Mouse (Mus musculus) T-cell, adult 2 months (primary cell): Measurements from ENCODE around the gene Fkbpl.
A peak's percentile ranks its signal among the peaks of the same experiment; 100 is the strongest.

Experiments used
- DNase-seq: peaks from one replicate; pipeline ENCODE4 v3.0.0; 2022; ENCODE audit warnings: low spot score

Gene Fkbpl

GRCm38 (mm10) chr17:34648141-34648890, 3.8 kb downstream of the Fkbpl start:
- DNase-seq = no peak

- no peak for DNase-seq
Observed at GRCm38 (mm10) chr17:34649106-34649864, 4.7 kb downstream of the Fkbpl start.

GRCm38 (mm10) chr17:34650781-34651180, 6.2 kb downstream of the Fkbpl start:
- no peak for DNase-seq

GRCm38 (mm10) chr17:34651507-34652221, 7.1 kb downstream of the Fkbpl start:
- peak; percentile 31 for DNase-seq

GRCm38 (mm10) chr17:34652546-34652945, 8.0 kb downstream of the Fkbpl start:
- DNase-seq = no peak

GRCm38 (mm10) chr17:34652985-34653384, 8.4 kb downstream of the Fkbpl start:
- no peak for DNase-seq

GRCm38 (mm10) chr17:34653746-34654285, 9.3 kb downstream of the Fkbpl start:
- DNase-seq = peak; percentile 43

- DNase-seq = no peak
Observed at GRCm38 (mm10) chr17:34654392-34654791, 9.8 kb downstream of the Fkbpl start.

GRCm38 (mm10) chr17:34655160-34655559, 10.6 kb downstream of the Fkbpl start:
- no peak for DNase-seq

GRCm38 (mm10) chr17:34655581-34655991, 11.0 kb downstream of the Fkbpl start:
- no peak for DNase-seq

GRCm38 (mm10) chr17:34656666-34657065, 12.1 kb downstream of the Fkbpl start:
- no peak for DNase-seq

- no peak for DNase-seq
Observed at GRCm38 (mm10) chr17:34657271-34657670, 12.7 kb downstream of the Fkbpl start.

GRCm38 (mm10) chr17:34658145-34658544, 13.6 kb downstream of the Fkbpl start:
- no peak for DNase-seq

- no peak for DNase-seq
Observed at GRCm38 (mm10) chr17:34658591-34658990, 14.0 kb downstream of the Fkbpl start.

GRCm38 (mm10) chr17:34659181-34659896, 14.8 kb downstream of the Fkbpl start:
- no peak for DNase-seq

- DNase-seq = no peak
Observed at GRCm38 (mm10) chr17:34659897-34660214, 15.3 kb downstream of the Fkbpl start.

GRCm38 (mm10) chr17:34660259-34660820, 15.8 kb downstream of the Fkbpl start:
- DNase-seq = no peak

- DNase-seq = no peak
Observed at GRCm38 (mm10) chr17:34661121-34661591, 16.6 kb downstream of the Fkbpl start.

- no peak for DNase-seq
Observed at GRCm38 (mm10) chr17:34662468-34662867, 17.9 kb downstream of the Fkbpl start.

- DNase-seq = no peak
Observed at GRCm38 (mm10) chr17:34662978-34663377, 18.4 kb downstream of the Fkbpl start.

GRCm38 (mm10) chr17:34663558-34663957, 19.0 kb downstream of the Fkbpl start:
- DNase-seq = no peak
